Mouse (Mus musculus): Measurements from ENCODE around the gene Cpsf4.
"Not testable (repeated sequence)": the region's sequence is repeated elsewhere in the genome, so short reads cannot be mapped to it uniquely, and the experiment has no call there.

Cpsf4 gene

DNA sequence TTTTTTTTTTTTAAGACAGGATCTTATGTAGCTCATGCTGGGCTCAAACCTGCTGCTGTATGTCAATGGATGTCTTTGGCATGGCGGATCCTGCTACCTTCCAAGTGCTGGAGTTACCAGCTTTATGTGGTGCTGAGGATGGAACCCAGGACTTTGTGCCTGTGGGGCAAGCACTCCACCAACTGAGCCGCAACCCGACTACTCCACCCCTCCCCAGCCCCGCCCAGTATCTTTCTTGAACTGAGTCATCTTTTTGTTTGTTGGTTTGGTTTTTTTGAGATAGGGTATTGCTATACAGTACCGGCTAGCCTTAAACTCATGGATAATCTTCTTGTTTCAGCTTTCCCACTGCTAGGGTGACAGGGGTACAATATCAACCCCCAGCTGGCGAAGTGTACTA is 22.4 kb downstream of the Cpsf4 start:
- DNase-seq, result no peak

GRCm38 (mm10) chr5:145190373-145190772 is 23.4 kb downstream of the Cpsf4 start:
- DNase-seq, result no peak

GRCm38 (mm10) chr5:145190875-145191798 is 24.1 kb downstream of the Cpsf4 start:
- peak; percentile 90 for DNase-seq

- no peak for DNase-seq
Observed at GRCm38 (mm10) chr5:145191962-145192361, 24.9 kb downstream of the Cpsf4 start, which contains the start of gene Atp5j2. Atp5j2 (minus strand) TSS chr5:145192062.

GRCm38 (mm10) chr5:145200387-145200786 is 33.4 kb downstream of the Cpsf4 start:
- DNase-seq, result no peak

- DNase-seq, result peak; percentile 91
Observed at GRCm38 (mm10) chr5:145201321-145201991, 34.4 kb downstream of the Cpsf4 start, which contains the start of gene Zkscan14. Zkscan14 (minus strand) TSS chr5:145201868.

DNA sequence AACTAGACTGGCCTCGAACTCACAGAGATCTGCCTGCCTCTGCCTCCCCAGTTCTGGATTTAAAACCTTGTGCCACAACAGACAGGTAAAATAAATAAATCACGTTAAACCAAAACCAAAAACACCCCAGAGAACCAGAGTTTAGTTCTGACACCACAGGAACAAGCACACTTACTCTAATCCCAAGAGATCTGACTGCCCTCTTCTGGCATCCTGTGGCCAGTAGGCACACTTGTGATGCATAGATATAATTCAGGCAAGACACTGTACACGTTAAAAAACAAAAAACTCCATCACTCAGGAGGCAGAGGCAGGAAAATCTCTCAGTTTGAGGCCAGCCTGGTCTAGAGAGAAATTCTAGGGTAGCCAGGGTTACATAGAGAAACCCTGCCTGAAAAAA is 35.4 kb downstream of the Cpsf4 start:
- no peak for DNase-seq

GRCm38 (mm10) chr5:145203936-145204691 is 37.1 kb downstream of the Cpsf4 start, which contains the start of gene Zkscan5:
Zkscan5 (plus strand) TSS chr5:145204562.
- peak; percentile 95 to 97 for DNase-seq

- DNase-seq, result peak in 1 of 2 experiments; percentile 11
Observed at GRCm38 (mm10) chr5:145205041-145205440, 38.0 kb downstream of the Cpsf4 start.

DNA sequence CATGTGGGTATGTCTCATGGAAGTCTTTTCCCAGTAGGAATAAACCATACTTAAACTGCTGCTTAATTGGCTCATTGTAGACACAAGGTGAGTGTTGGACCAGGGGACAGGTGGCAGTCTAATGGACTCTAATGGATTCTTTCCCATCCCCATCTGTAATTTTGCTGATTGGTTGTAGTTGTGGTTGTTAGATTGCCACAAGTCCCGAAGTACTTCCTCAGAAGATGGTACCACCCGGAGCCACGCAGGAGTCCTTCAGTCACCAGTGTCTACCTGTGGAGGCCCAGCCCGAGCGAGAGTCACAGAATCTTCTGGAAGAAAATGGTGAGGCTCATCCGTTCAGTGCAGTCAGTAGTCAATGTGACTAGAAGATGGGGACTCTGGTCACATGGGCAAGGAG is 40.4 kb downstream of the Cpsf4 start:
- DNase-seq, result no peak

DNA sequence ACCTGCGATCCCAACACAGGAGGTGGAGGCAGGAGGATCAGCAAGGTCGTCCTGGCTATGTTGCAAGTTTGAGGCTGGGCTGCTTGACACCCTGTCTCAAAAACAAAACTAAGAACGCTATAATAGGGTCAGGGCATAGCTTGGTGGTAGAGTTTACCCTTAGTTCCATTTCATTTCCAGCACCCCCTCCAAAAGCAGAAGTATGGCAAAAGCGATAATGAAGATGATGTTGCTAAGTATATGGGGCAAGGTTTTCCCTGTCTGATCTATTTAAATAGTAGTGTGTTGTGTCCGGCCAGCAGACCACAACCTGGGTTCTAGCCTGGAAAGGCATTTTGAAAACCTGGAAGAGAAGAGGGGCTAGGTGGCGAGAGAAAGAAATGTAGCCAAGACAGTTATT is 40.9 kb downstream of the Cpsf4 start:
- no peak for DNase-seq

GRCm38 (mm10) chr5:145208391-145208790 is 41.4 kb downstream of the Cpsf4 start:
- not testable (repeated sequence) for DNase-seq

GRCm38 (mm10) chr5:145211340-145211739 is 44.3 kb downstream of the Cpsf4 start:
- no peak for DNase-seq

- DNase-seq, result no peak
Observed at GRCm38 (mm10) chr5:145212216-145212615, 45.2 kb downstream of the Cpsf4 start.

GRCm38 (mm10) chr5:145213505-145213904 is 46.5 kb downstream of the Cpsf4 start:
- no peak for DNase-seq

DNA sequence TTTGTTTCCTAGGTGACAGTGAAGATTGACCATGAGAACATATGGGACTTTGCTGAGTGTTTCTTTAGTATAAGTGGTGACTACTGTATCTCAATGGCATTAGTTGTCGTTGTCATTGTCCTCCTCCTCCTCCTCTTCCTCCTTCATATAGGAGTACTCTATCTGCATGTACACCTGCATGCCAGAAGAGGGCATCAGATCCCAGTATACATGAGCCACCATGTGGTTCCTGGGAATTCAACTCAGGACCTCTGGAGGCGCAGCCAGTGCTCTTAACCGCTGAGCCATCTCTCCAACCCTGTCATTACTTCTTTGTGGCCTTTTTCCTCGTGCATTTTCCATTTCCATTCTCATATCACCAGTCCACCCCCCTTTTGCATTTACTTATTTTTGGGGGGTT is 47.7 kb downstream of the Cpsf4 start:
- no peak for DNase-seq

GRCm38 (mm10) chr5:145217746-145218145 is 50.7 kb downstream of the Cpsf4 start:
- no peak for DNase-seq

- DNase-seq, result no peak
Observed at GRCm38 (mm10) chr5:145218206-145218605, 51.2 kb downstream of the Cpsf4 start.

DNA sequence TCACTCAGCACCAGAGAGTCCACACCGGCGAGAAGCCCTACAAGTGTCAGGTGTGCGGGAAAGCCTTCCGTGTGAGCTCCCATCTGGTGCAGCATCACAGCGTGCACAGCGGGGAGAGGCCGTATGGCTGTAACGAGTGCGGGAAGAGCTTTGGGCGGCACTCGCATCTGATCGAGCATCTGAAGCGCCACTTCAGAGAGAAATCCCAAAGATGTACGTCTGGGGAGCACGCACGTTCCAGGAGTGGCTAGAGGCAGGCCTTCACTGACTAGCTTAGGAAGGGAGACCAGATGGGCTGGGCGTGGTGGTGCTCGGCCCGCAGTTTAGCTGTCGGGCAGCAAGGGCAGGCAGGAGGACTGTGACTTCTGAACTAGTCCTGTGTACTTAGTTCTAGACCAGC is 51.7 kb downstream of the Cpsf4 start:
- no peak for DNase-seq

DNA sequence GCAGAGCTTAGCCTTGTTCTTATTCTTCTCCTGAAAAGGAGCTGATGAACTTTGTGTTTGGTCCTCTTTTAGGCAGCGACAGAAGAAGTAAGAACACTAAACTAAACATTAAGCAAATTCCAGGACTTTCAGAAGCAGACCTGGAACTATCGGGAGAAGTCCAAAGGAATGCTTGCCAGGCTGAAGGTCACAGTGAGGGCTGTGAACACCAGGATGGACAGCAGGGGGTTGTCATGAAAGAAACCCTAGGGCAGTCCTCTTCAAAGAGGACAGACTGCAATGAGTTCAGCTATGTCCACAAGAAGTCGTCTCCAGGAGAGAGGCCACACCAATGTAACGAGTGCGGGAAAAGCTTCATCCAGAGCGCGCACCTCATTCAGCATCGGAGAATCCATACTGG is 53.0 kb downstream of the Cpsf4 start:
- no peak for DNase-seq

GRCm38 (mm10) chr5:145222840-145223239 is 55.8 kb downstream of the Cpsf4 start:
- no peak for DNase-seq

- no peak for DNase-seq
Observed at GRCm38 (mm10) chr5:145223395-145223794, 56.4 kb downstream of the Cpsf4 start.

- no peak for DNase-seq
Observed at GRCm38 (mm10) chr5:145226453-145226852, 59.4 kb downstream of the Cpsf4 start.
